Mouse (Mus musculus) midbrain, embryonic 10.5 days (tissue): Measurements from ENCODE around the gene Srsf10. TPM values are rescaled to one million over a fixed set of nuclear protein-coding genes. Genes with fewer than 3 reads are reported as not detected.

Experiments used
- DNase-seq: peaks from one replicate; pipeline ENCODE4 v3.0.0-alpha.2; 2017; ENCODE audit warnings: low spot score
- H3K27ac ChIP-seq: fragments of 300-500 bp; sonication (generic); replicated peaks from 2 replicates; pipeline ENCODE4 v1.5.1; 2016; ENCODE audit warnings: mild to moderate bottlenecking
- H3K27me3 ChIP-seq: fragments of 300-500 bp; sonication (generic); 2 replicates; pipeline ENCODE4 v1.6.1; 2016; ENCODE audit warnings: low read depth, mild to moderate bottlenecking; ENCODE audit not compliant: poor library complexity, severe bottlenecking
- H3K36me3 ChIP-seq: fragments of 300-500 bp; sonication (generic); 2 replicates; pipeline ENCODE4 v1.6.1; 2016; ENCODE audit warnings: mild to moderate bottlenecking, moderate library complexity
- H3K4me1 ChIP-seq: fragments of 300-500 bp; sonication (generic); 2 replicates; pipeline ENCODE4 v1.6.1; 2016
- H3K4me3 ChIP-seq: fragments of 300-500 bp; sonication (generic); 2 replicates; pipeline ENCODE4 v1.5.1; 2016; ENCODE audit warnings: mild to moderate bottlenecking, moderate library complexity
- H3K9me3 ChIP-seq: fragments of 300-500 bp; sonication (generic); replicated peaks from 2 replicates; pipeline ENCODE4 v1.6.1; 2016; ENCODE audit warnings: mild to moderate bottlenecking
- WGBS: fragments of 180-500 bp; shearing (Covaris S2); methylation state at CpG from one replicate; pipeline ENCODE4 v1.1.7; 2016; 5-methylcytosine and 5-hydroxymethylcytosine counted together
- polyA plus RNA-seq: library from polyadenylated mRNA; unstranded; fragments of >200 nt; fragmentation: Nextera tagmentation; extraction: Ambion mirVana; gene quantifications from 2 replicates; pipeline ENCODE4 v1.2.1, GENCODE M21; 2016

The Srsf10 gene
- polyA plus RNA-seq, 1 experiment from 2014 or later, result 383 TPM

DNA sequence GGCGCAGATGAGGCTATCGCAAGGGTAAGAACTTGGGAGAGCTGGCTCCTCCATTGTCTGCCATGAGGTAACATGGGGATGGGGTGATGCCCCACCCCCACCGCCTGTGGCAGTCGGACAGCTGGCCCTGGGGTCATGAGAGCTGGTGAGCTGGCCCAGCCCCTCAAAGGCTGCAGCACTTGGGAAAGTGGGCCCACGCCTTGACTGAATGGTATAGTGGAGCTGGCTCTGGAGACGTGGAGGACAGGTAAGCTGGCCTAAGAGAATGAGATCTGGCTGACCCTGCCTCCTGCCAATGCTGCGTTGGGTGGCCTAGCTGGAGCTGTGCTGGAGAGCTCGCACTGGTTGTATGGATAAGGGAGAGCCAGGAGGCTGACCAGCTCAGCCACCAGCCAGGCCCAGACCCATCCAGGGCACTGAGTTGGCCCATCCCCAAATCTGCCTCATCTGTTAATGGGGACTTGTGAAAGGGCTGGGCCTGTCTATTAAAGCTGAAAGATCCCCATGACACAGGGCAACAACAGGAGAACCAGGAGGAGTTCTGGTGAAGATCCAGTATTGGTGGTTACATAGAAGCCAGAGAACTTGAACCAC, 21.3 kb upstream of the Srsf10 start:
- peak; percentile 24 for DNase-seq
- 83% methylated on average over 8 of the region's 8 CpGs for WGBS
- peak overlapping the region; percentile 84 for H3K27ac ChIP-seq
- no peaks in the 10 kb centered on the region for H3K9me3 ChIP-seq
- peak overlapping the region; percentile 24; the same call in 1 of the 2 replicates for H3K4me3 ChIP-seq
- H3K27me3 ChIP-seq, result no peaks in the 10 kb centered on the region
- H3K4me1 ChIP-seq, result peaks cover 30% of the 10 kb centered on the region
- H3K36me3 ChIP-seq, result no peaks in the 10 kb centered on the region

- Histone ChIP-seq H3K4me1 (peaks cover 6% of the 10 kb centered on the region), H3K9me3 (no peaks in the 10 kb centered on the region), H3K36me3 (no peaks in the 10 kb centered on the region), H3K4me3 (no peak overlapping the region), H3K27me3 (no peaks in the 10 kb centered on the region), H3K27ac (no peak overlapping the region)
- WGBS, result 74% methylated on average over 3 of the region's 3 CpGs
- DNase-seq, result no peak
These were observed 16.6 kb upstream of the Srsf10 start for GRCm38 (mm10) chr4:135838925-135839292.

- no peaks in the 10 kb centered on the region for H3K36me3 ChIP-seq
- H3K4me3 ChIP-seq, result no peak overlapping the region
- H3K27ac ChIP-seq, result no peak overlapping the region
- no peaks in the 10 kb centered on the region for H3K27me3 ChIP-seq
- no peak for DNase-seq
- H3K9me3 ChIP-seq, result no peaks in the 10 kb centered on the region
- WGBS, result 93% methylated on average over 21 of the region's 21 CpGs
- H3K4me1 ChIP-seq, result peaks cover under 1% of the 10 kb centered on the region; the same call in 1 of the 2 replicates
These were observed 16.1 kb upstream of the Srsf10 start for GRCm38 (mm10) chr4:135839293-135840011.

GRCm38 (mm10) chr4:135844400-135844799, 11.1 kb upstream of the Srsf10 start:
- no peak for DNase-seq

GRCm38 (mm10) chr4:135847581-135847980, 8.0 kb upstream of the Srsf10 start:
- 70% methylated on average over 5 of the region's 5 CpGs for WGBS
- H3K27me3 ChIP-seq, result no peaks in the 10 kb centered on the region
- H3K27ac ChIP-seq, result no peak overlapping the region
- H3K36me3 ChIP-seq, result no peaks in the 10 kb centered on the region
- peaks cover 12% of the 10 kb centered on the region for H3K4me1 ChIP-seq
- no peak overlapping the region for H3K4me3 ChIP-seq
- 0 out of 2 replicates have a peak, but pooled peaks cover 5% of the 10 kb centered on the region for H3K9me3 ChIP-seq
- DNase-seq, result no peak

More at GRCm38 (mm10) chr4:135844400-135844799, 11.1 kb upstream of the Srsf10 start:
- no peaks in the 10 kb centered on the region for H3K27me3 ChIP-seq
- H3K27ac ChIP-seq, result no peak overlapping the region
- no peak overlapping the region for H3K4me3 ChIP-seq
- 0 out of 2 replicates have a peak, but pooled peaks cover 5% of the 10 kb centered on the region for H3K9me3 ChIP-seq
- WGBS, result 88% methylated on average over 6 of the region's 6 CpGs
- no peaks in the 10 kb centered on the region for H3K4me1 ChIP-seq
- H3K36me3 ChIP-seq, result no peaks in the 10 kb centered on the region

GRCm38 (mm10) chr4:135850411-135851095, 5.0 kb upstream of the Srsf10 start:
- H3K9me3 ChIP-seq, result no peaks in the 10 kb centered on the region
- no peak for DNase-seq

DNA sequence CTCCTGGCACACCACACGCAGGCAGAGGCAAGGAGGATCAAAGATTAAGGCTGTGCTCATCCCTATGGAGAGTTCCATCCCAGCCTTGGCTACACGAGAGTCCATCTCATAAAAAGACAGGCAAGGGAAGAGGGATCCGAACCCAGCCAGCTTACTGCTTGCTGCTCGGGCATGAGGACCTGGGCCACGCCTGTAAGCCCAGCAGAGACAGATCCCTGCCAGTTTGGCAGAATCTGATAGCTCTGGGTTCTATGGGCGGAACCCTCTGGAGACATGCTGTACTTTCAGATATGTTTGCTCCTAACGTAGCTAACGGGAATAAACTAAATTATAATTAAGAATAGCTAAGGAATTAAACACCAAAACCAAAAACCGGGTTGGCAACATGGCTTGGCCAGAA, 3.6 kb upstream of the Srsf10 start:
- 86% methylated on average over 9 of the region's 9 CpGs for WGBS
- H3K4me1 ChIP-seq, result peaks cover 27% of the 10 kb centered on the region
- H3K36me3 ChIP-seq, result no peaks in the 10 kb centered on the region
- H3K27me3 ChIP-seq, result no peaks in the 10 kb centered on the region
- no peak overlapping the region for H3K27ac ChIP-seq
- no peak overlapping the region for H3K4me3 ChIP-seq
- DNase-seq, result no peak
- H3K9me3 ChIP-seq, result no peaks in the 10 kb centered on the region

More at GRCm38 (mm10) chr4:135850411-135851095, 5.0 kb upstream of the Srsf10 start:
- Histone ChIP-seq H3K36me3 (no peaks in the 10 kb centered on the region), H3K27me3 (no peaks in the 10 kb centered on the region), H3K4me3 (peak overlapping the region; percentile 4; the same call in 1 of the 2 replicates), H3K4me1 (peaks cover 27% of the 10 kb centered on the region), H3K27ac (peak overlapping the region; percentile 59; the same call in 1 of the 2 replicates)
- WGBS, result 40% methylated on average over 13 of the region's 13 CpGs

GRCm38 (mm10) chr4:135853987-135854546, 1.5 kb upstream of the Srsf10 start:
- Histone ChIP-seq H3K4me3 (0 out of 2 replicates have a peak overlapping the region, but pooled peaks have one; percentile 95), H3K27ac (peak overlapping the region; percentile 99), H3K4me1 (peaks cover 45% of the 10 kb centered on the region)

GRCm38 (mm10) chr4:135854630-135855029, 917 bp upstream of the Srsf10 start:
- Histone ChIP-seq H3K27me3 (no peaks in the 10 kb centered on the region), H3K9me3 (no peaks in the 10 kb centered on the region), H3K4me1 (peaks cover 50% of the 10 kb centered on the region), H3K4me3 (peak overlapping the region; percentile 95), H3K27ac (peak overlapping the region; percentile 99), H3K36me3 (peaks cover 11% of the 10 kb centered on the region)
- DNase-seq, result no peak
- 67% methylated on average over 11 of the region's 11 CpGs for WGBS

More at GRCm38 (mm10) chr4:135853987-135854546, 1.5 kb upstream of the Srsf10 start:
- DNase-seq, result no peak
- H3K9me3 ChIP-seq, result no peaks in the 10 kb centered on the region
- WGBS, result 94% methylated on average over 14 of the region's 14 CpGs
- H3K36me3 ChIP-seq, result peaks cover 6% of the 10 kb centered on the region
- H3K27me3 ChIP-seq, result no peaks in the 10 kb centered on the region

DNA sequence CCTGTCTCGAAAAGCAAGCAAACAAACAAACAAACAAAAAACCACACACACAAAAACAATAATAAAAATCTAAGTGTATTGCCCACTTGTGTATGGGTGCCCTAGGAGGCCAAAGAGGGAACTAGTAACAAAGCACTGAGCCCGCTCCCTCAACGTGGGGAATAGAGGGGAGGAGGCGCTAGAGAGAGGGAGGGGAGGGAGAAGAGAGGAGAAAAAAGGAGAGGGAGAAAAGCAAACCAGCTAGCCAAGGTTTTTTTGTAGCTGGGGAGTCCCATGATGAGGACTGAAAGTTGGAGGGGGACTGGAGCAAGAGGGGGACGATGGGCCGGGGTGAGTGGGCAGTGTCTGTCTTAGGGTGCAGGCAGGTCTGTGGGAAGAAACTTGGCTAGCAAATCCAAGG, 467 bp upstream of the Srsf10 start:
- Histone ChIP-seq H3K4me1 (peaks cover 53% of the 10 kb centered on the region), H3K27ac (peak overlapping the region; percentile 99), H3K36me3 (peaks cover 16% of the 10 kb centered on the region), H3K4me3 (peak overlapping the region; percentile 95), H3K27me3 (no peaks in the 10 kb centered on the region), H3K9me3 (no peaks in the 10 kb centered on the region)
- DNase-seq, result no peak
- 10% methylated on average over 6 of the region's 6 CpGs for WGBS

GRCm38 (mm10) chr4:135856223-135857091, 910 bp downstream of the Srsf10 start:
- H3K27me3 ChIP-seq, result no peaks in the 10 kb centered on the region
- H3K4me3 ChIP-seq, result peak overlapping the region; percentile 95
- peaks cover 45% of the 10 kb centered on the region for H3K4me1 ChIP-seq
- DNase-seq, result peak; percentile 84
- H3K36me3 ChIP-seq, result peaks cover 27% of the 10 kb centered on the region
- H3K27ac ChIP-seq, result peak overlapping the region; percentile 99
- WGBS, result under 1% methylated on average over 90 of the region's 91 CpGs
- no peaks in the 10 kb centered on the region for H3K9me3 ChIP-seq
